ENCODE assay signal across 7 mouse cellular contexts in genomic region chr4:126260520-126261201, GRCm38 (mm10). TPM values are rescaled to one million over a fixed set of nuclear protein-coding genes. Genes with fewer than 3 reads are reported as not detected.
DNase-seq lines count a peak whose midpoint lies in the region; ATAC-seq and TF ChIP-seq lines count a peak whose summit lies in the region.

No protein-coding gene starts in this region.

- H3K36me3 ChIP-seq in CH12.LX (replicated peaks in 1 of 2; ENCODE audit: control insufficient read depth in 1 of 2, insufficient read depth in 1 of 2, low read length in 1 of 2), result peaks cover 0 to 22% of the 10 kb centered on the region in 2 experiments
- 0 out of 2 replicates have a peak, but pooled peaks cover 8% of the 10 kb centered on the region for H3K36me3 ChIP-seq in heart, embryonic 13.5 days
- H3K36me3 ChIP-seq in megakaryocyte, embryonic 14.5 days (replicated peaks; ENCODE audit: low read length), result peaks cover 15% of the 10 kb centered on the region
- H3K36me3 ChIP-seq in stomach, embryonic 16.5 days (ENCODE audit: control insufficient read depth, insufficient read depth, low read length), result no peaks in the 10 kb centered on the region

- peak overlapping the region; percentile 76 for H3K27ac ChIP-seq in CH12.LX (ENCODE audit: insufficient read depth, low read depth)
- H3K27ac ChIP-seq in heart, embryonic 13.5 days (replicated peaks), result peak overlapping the region; percentile 95
- peak overlapping the region; percentile 94 for H3K27ac ChIP-seq in stomach, embryonic 16.5 days (ENCODE audit: low read length)

- peaks cover 7% of the 10 kb centered on the region for H3K79me2 ChIP-seq in CH12.LX (replicated peaks; ENCODE audit: control insufficient read depth, extremely low read depth, insufficient read depth, poor library complexity, severe bottlenecking)

- peak; percentile 22; the same call in 1 of the 2 replicates for ATAC-seq in heart, embryonic 13.5 days (ENCODE audit: extremely low read depth, insufficient number of reproducible peaks, low FRiP score, low TSS enrichment)
- peak; percentile 41 for ATAC-seq in stomach, embryonic 16.5 days (ENCODE audit: insufficient read depth, low FRiP score)

- 5% methylated on average over 10 of the region's 10 CpGs for WGBS in heart, embryonic 13.5 days
- 8% methylated on average over 10 of the region's 10 CpGs for WGBS in stomach, embryonic 16.5 days

- peak overlapping the region; percentile 98 for H3K4me2 ChIP-seq in CH12.LX (ENCODE audit: insufficient read depth, low read depth, poor library complexity, severe bottlenecking)
- peak overlapping the region; percentile 93 for H3K4me2 ChIP-seq in heart, embryonic 13.5 days
- peak overlapping the region; percentile 35 for H3K4me2 ChIP-seq in stomach, embryonic 16.5 days (ENCODE audit: low read depth, low read length)

- H3K9me3 ChIP-seq in CH12.LX (replicated peaks; ENCODE audit: low read length), result no peaks in the 10 kb centered on the region
- no peaks in the 10 kb centered on the region for H3K9me3 ChIP-seq in heart, embryonic 13.5 days
- H3K9me3 ChIP-seq in megakaryocyte, embryonic 14.5 days, result no peaks in the 10 kb centered on the region
- H3K9me3 ChIP-seq in stomach, embryonic 16.5 days (replicated peaks; ENCODE audit: control insufficient read depth, low read length), result no peaks in the 10 kb centered on the region

- peak overlapping the region; percentile 55 for H3K9ac ChIP-seq in CH12.LX (ENCODE audit: insufficient read depth, low read depth)
- peak overlapping the region; percentile 69 for H3K9ac ChIP-seq in heart, embryonic 13.5 days
- peak overlapping the region; percentile 47 for H3K9ac ChIP-seq in stomach, embryonic 16.5 days (ENCODE audit: low read length)

- peak; percentile 86 for DNase-seq in CH12.LX (ENCODE audit: extremely low read depth)
- peak; percentile 95 for DNase-seq in Muller cell, postnatal 12 days (ENCODE audit: inconsistent ontology term)
- DNase-seq in embryo, embryonic 10 days (ENCODE audit: low spot score), result peak; percentile 85
- peak; percentile 84 for DNase-seq in kidney, postnatal 14 days

- TF ChIP-seq POLR2A in CH12.LX (IDR thresholded peaks at IDR 0.05; ENCODE audit: low read depth, low read length), result peak; percentile 56

- in situ Hi-C loops in CH12.LX (cut with MboI; ENCODE audit: low pct_ligation_motif_present, low pct_unique_long_range_greater_than_20kb, low sequenced_read_pairs), result loop anchor here (5.0 kb wide), 1 partner anchor 33 kb away; no protein-coding TSS in a partner anchor

- no peak for TF ChIP-seq RAD21 in CH12.LX (IDR thresholded peaks at IDR 0.05; ENCODE audit: low read depth, low read length)

- no peak for TF ChIP-seq CTCF in CH12.LX (conservative IDR thresholded peaks at IDR 0.05 in 1 of 2, IDR thresholded peaks at IDR 0.05 in 1 of 2; ENCODE audit: low read depth in 2 of 2, low read length in 2 of 2)

- dilution Hi-C loops in CH12.LX (cut with MboI; ENCODE audit: extremely low pct_ligation_motif_present, extremely low pct_unique_long_range_greater_than_20kb, low sequenced_read_pairs), result no loop called here

- H3K4me3 ChIP-seq in CH12.LX (replicated peaks in 1 of 3; ENCODE audit: low read depth in 2 of 3, low read length in 2 of 3, poor library complexity in 1 of 3), result peak overlapping the region in 2 of 3 experiments; percentile 25 to 26
- peak overlapping the region; percentile 28 for H3K4me3 ChIP-seq in heart, embryonic 13.5 days
- H3K4me3 ChIP-seq in megakaryocyte, embryonic 14.5 days (replicated peaks), result peak overlapping the region; percentile 97
- no peak overlapping the region for H3K4me3 ChIP-seq in stomach, embryonic 16.5 days (replicated peaks; ENCODE audit: low read length)

- no peak for TF ChIP-seq EP300 in CH12.LX (IDR thresholded peaks at IDR 0.05; ENCODE audit: low read length)

- no peaks in the 10 kb centered on the region for H3K27me3 ChIP-seq in CH12.LX (replicated peaks)
- H3K27me3 ChIP-seq in heart, embryonic 13.5 days (replicated peaks), result no peaks in the 10 kb centered on the region
- H3K27me3 ChIP-seq in megakaryocyte, embryonic 14.5 days (replicated peaks), result peaks cover 7% of the 10 kb centered on the region
- no peaks in the 10 kb centered on the region for H3K27me3 ChIP-seq in stomach, embryonic 16.5 days (ENCODE audit: control insufficient read depth, insufficient read depth, low read length)

- H3K4me1 ChIP-seq in CH12.LX (ENCODE audit: control insufficient read depth in 1 of 2, insufficient read depth in 2 of 2), result peaks cover 23 to 43% of the 10 kb centered on the region in 2 experiments
- peaks cover 61% of the 10 kb centered on the region for H3K4me1 ChIP-seq in heart, embryonic 13.5 days
- H3K4me1 ChIP-seq in megakaryocyte, embryonic 14.5 days, result peaks cover 75% of the 10 kb centered on the region
- peaks cover 47% of the 10 kb centered on the region for H3K4me1 ChIP-seq in stomach, embryonic 16.5 days (ENCODE audit: control insufficient read depth, insufficient read depth, low read length)

TF ChIP-seq in CH12.LX, 34 proteins besides CTCF, POLR2A, EP300 and RAD21 (continues in another document):
- TF ChIP-seq SIN3A (IDR thresholded peaks at IDR 0.05; ENCODE audit: low read length) (peak; percentile 70), CHD2 (IDR thresholded peaks at IDR 0.05; ENCODE audit: low read length) (0 out of 2 replicates have a peak, but pooled peaks have one; percentile 35), NRF1 (IDR thresholded peaks at IDR 0.05; ENCODE audit: low read depth, low read length) (0 out of 2 replicates have a peak, but pooled peaks have one; percentile 25), UBTF (IDR thresholded peaks at IDR 0.05; ENCODE audit: low read depth, low read length) (no peak), PAX5 (IDR thresholded peaks at IDR 0.05; ENCODE audit: low read length) (no peak), ETS1 (conservative IDR thresholded peaks at IDR 0.05; ENCODE audit: low read depth, low read length) (peak; percentile 75), MYC (IDR thresholded peaks at IDR 0.05; ENCODE audit: low read depth, low read length) (no peak), MAZ (IDR thresholded peaks at IDR 0.05; ENCODE audit: low read depth, low read length) (peak; percentile 46; the same call in 1 of the 2 replicates), MAFK (IDR thresholded peaks at IDR 0.05; ENCODE audit: insufficient replicate concordance, low read length) (no peak), E2F4 (IDR thresholded peaks at IDR 0.05; ENCODE audit: insufficient replicate concordance, low read depth, low read length) (no peak), HCFC1 (IDR thresholded peaks at IDR 0.05; ENCODE audit: low read depth, low read length) (no peak), ZNF384 (IDR thresholded peaks at IDR 0.05; ENCODE audit: low read depth, low read length) (no peak), MAX (IDR thresholded peaks at IDR 0.05; ENCODE audit: low read length) (no peak; the same call in 1 of the 2 replicates), MEF2A (IDR thresholded peaks at IDR 0.05; ENCODE audit: borderline replicate concordance, low read depth, low read length) (0 out of 2 replicates have a peak, but pooled peaks have one; percentile 24), MXI1 (IDR thresholded peaks at IDR 0.05; ENCODE audit: low read depth, low read length) (peak; percentile 57; the same call in 1 of the 2 replicates), GABPA (IDR thresholded peaks at IDR 0.05; ENCODE audit: insufficient replicate concordance, low read depth, low read length) (no peak), TBP (conservative IDR thresholded peaks at IDR 0.05; ENCODE audit: low read depth, low read length) (0 out of 2 replicates have a peak, but pooled peaks have one; percentile 55), NELFE (IDR thresholded peaks at IDR 0.05; ENCODE audit: low read depth, low read length) (no peak), ZKSCAN1 (IDR thresholded peaks at IDR 0.05; ENCODE audit: borderline replicate concordance, low read depth, low read length) (no peak), IRF4 (IDR thresholded peaks at IDR 0.05; ENCODE audit: low read depth, low read length) (peak; percentile 42; the same call in 1 of the 2 replicates), CHD1 (IDR thresholded peaks at IDR 0.05; ENCODE audit: low read depth, low read length) (0 out of 2 replicates have a peak, but pooled peaks have one; percentile 22), SMC3 (IDR thresholded peaks at IDR 0.05; ENCODE audit: low read depth, low read length) (peak; percentile 7; the same call in 1 of the 2 replicates)

RNA-seq across cellular contexts. Expression of gene Trappc3, which starts 1.5 kb away (rescaled TPM):
- total RNA-seq in CH12.LX (2012; rRNA removed) (72.7 and 81.1 TPM in 2 replicates), CH12.LX (2014; rRNA removed) (94.8 and 100 TPM in 2 replicates)
- polyA plus RNA-seq in CH12.LX (2012; ENCODE audit: insufficient read length, low read depth), result 73.0 and 74.1 TPM in 2 replicates
- polyA plus RNA-seq in heart, embryonic 13.5 days (2015; fragmentation: Nextera tagmentation; extraction: Ambion mirVana), result 68.5 and 74.5 TPM in 2 replicates
- 4.8 and 29.6 TPM in 2 replicates for polyA plus RNA-seq in megakaryocyte, embryonic 14.5 days (2012; ENCODE audit: insufficient read depth, low replicate concordance)
- 97.2 and 103 TPM in 2 replicates for polyA plus RNA-seq in stomach, embryonic 16.5 days (2015; fragmentation: Nextera tagmentation; extraction: Ambion mirVana)

RNA-seq across cellular contexts. Expression of gene Map7d1, which starts 4.5 kb away (rescaled TPM):
- total RNA-seq in CH12.LX (2012; rRNA removed) (17.9 and 20.8 TPM in 2 replicates), CH12.LX (2014; rRNA removed) (12.5 and 12.8 TPM in 2 replicates)
- 62.2 and 72.2 TPM in 2 replicates for polyA plus RNA-seq in CH12.LX (2012; ENCODE audit: insufficient read length, low read depth)
- 36.7 and 37.1 TPM in 2 replicates for polyA plus RNA-seq in heart, embryonic 13.5 days (2015; fragmentation: Nextera tagmentation; extraction: Ambion mirVana)
- polyA plus RNA-seq in megakaryocyte, embryonic 14.5 days (2012; ENCODE audit: insufficient read depth, low replicate concordance), result 90.9 and 105 TPM in 2 replicates
- polyA plus RNA-seq in stomach, embryonic 16.5 days (2015; fragmentation: Nextera tagmentation; extraction: Ambion mirVana), result 14.4 and 20.0 TPM in 2 replicates

RNA-seq across cellular contexts. Expression of gene Col8a2, which starts 25.9 kb away (rescaled TPM):
- total RNA-seq in CH12.LX (2012; rRNA removed), result not detected in 2 replicates
- total RNA-seq in CH12.LX (2014; rRNA removed), result not detected in 2 replicates
- polyA plus RNA-seq in CH12.LX (2012; ENCODE audit: insufficient read length, low read depth), result not detected in 2 replicates
- 4.2 and 4.9 TPM in 2 replicates for polyA plus RNA-seq in heart, embryonic 13.5 days (2015; fragmentation: Nextera tagmentation; extraction: Ambion mirVana)
- not detected in 2 replicates for polyA plus RNA-seq in megakaryocyte, embryonic 14.5 days (2012; ENCODE audit: insufficient read depth, low replicate concordance)
- 7.6 and 11.1 TPM in 2 replicates for polyA plus RNA-seq in stomach, embryonic 16.5 days (2015; fragmentation: Nextera tagmentation; extraction: Ambion mirVana)

RNA-seq across cellular contexts. Expression of gene Thrap3, which starts 58.1 kb away (rescaled TPM):
- total RNA-seq in CH12.LX (2012; rRNA removed), result 140 and 168 TPM in 2 replicates
- 183 and 204 TPM in 2 replicates for total RNA-seq in CH12.LX (2014; rRNA removed)
- polyA plus RNA-seq in CH12.LX (2012; ENCODE audit: insufficient read length, low read depth), result 327 and 334 TPM in 2 replicates
- polyA plus RNA-seq in heart, embryonic 13.5 days (2015; fragmentation: Nextera tagmentation; extraction: Ambion mirVana), result 127 and 134 TPM in 2 replicates
- polyA plus RNA-seq in megakaryocyte, embryonic 14.5 days (2012; ENCODE audit: insufficient read depth, low replicate concordance), result 40.8 and 101 TPM in 2 replicates
- 164 and 176 TPM in 2 replicates for polyA plus RNA-seq in stomach, embryonic 16.5 days (2015; fragmentation: Nextera tagmentation; extraction: Ambion mirVana)

Comparison
In these comparisons a context has a peak if more than half of its experiments do, and no peak if none do; other contexts are left out.
1. H3K4me2 ChIP-seq: peak in every context shown above with its lines; median percentile 98 in CH12.LX; 93 in heart, embryonic 13.5 days; 35 in stomach, embryonic 16.5 days.